Mouse (Mus musculus) ovary, adult 10 weeks (tissue): Measurements from ENCODE around the gene Myo15. TPM values are rescaled to one million over a fixed set of nuclear protein-coding genes. Genes with fewer than 3 reads are reported as not detected.

Source experiments
- polyA plus RNA-seq: library from polyadenylated mRNA; stranded (reverse); fragments of 350-450 nt; fragmentation: Illumina TruSeq; extraction: RNeasy Lipid Tissue Mini Kit (QIAGEN cat#74804); gene quantifications from one replicate; pipeline ENCODE4 v1.2.3, GENCODE M21; 2014

Myo15 gene
- polyA plus RNA-seq, result not detected

GRCm38 (mm10) chr11:60469039-60469438 is at the start of gene Myo15:
Gene Myo15 (plus strand): TSS chr11:60469339.

GRCm38 (mm10) chr11:60454080-60454744 is 14.9 kb upstream of the Myo15 start, which contains the start of gene Drg2:
Gene Drg2 (plus strand): TSS chr11:60454591.

GRCm38 (mm10) chr11:60536180-60536858 is 67.2 kb downstream of the Myo15 start, which contains the start of gene Alkbh5:
Gene Alkbh5 (plus strand): TSS chr11:60536381.

Other genes with a start within 250 kb of the Myo15 start
- 0.54 TPM for gene Srebf1, start 246.8 kb upstream of the Myo15 start, polyA plus RNA-seq
- 12.0 TPM for gene Tom1l2, start 116.4 kb upstream of the Myo15 start, polyA plus RNA-seq
- gene Drc3, start 116.0 kb upstream of the Myo15 start, polyA plus RNA-seq, result 4.6 TPM
- 64.2 TPM for gene Gid4, start 52.2 kb upstream of the Myo15 start, polyA plus RNA-seq
- 5.3 TPM for gene Atpaf2, start 50.9 kb upstream of the Myo15 start, polyA plus RNA-seq
- gene Drg2, start 14.7 kb upstream of the Myo15 start, polyA plus RNA-seq, result 24.6 TPM
- 70.5 TPM for gene Alkbh5, start 67.0 kb downstream of the Myo15 start, polyA plus RNA-seq
- 0.46 TPM for gene Llgl1, start 230.4 kb downstream of the Myo15 start, polyA plus RNA-seq